Mouse (Mus musculus) liver, embryonic 13.5 days (tissue): ENCODE measurements around the gene Phf23. TPM values are rescaled to one million over a fixed set of nuclear protein-coding genes. Genes with fewer than 3 reads are reported as not detected.

ENCODE experiments used
- ATAC-seq: fragments of 200-750 bp; cut with Nextera tagmentation; 2 replicates; pipeline ENCODE4 v1.8.0; 2017; ENCODE audit warnings: low read depth, mild to moderate bottlenecking, moderate number of reproducible peaks, moderate library complexity
- DNase-seq: peaks from one replicate; pipeline ENCODE4 v3.0.0; 2022
- H3K27ac ChIP-seq: fragments of 300-500 bp; sonication (generic); 2 replicates; pipeline ENCODE4 v1.5.1; 2015; ENCODE audit warnings: moderate library complexity, mild to moderate bottlenecking, inconsistent platforms
- H3K27me3 ChIP-seq: fragments of 300-500 bp; sonication (generic); 2 replicates; pipeline ENCODE4 v1.6.1; 2015; ENCODE audit warnings: mild to moderate bottlenecking, inconsistent platforms
- H3K36me3 ChIP-seq: fragments of 300-500 bp; sonication (generic); 2 replicates; pipeline ENCODE4 v1.6.1; 2015; ENCODE audit warnings: mild to moderate bottlenecking, inconsistent platforms
- H3K4me1 ChIP-seq: fragments of 300-500 bp; sonication (generic); replicated peaks from 2 replicates; pipeline ENCODE4 v1.6.1; 2015; ENCODE audit warnings: inconsistent platforms
- H3K4me2 ChIP-seq: fragments of 300-500 bp; sonication (generic); 2 replicates; pipeline ENCODE4 v1.6.1; 2015; ENCODE audit warnings: inconsistent platforms, mild to moderate bottlenecking, moderate library complexity
- H3K4me3 ChIP-seq: fragments of 300-500 bp; sonication (generic); replicated peaks from 2 replicates; pipeline ENCODE4 v1.5.1; 2015; ENCODE audit warnings: mild to moderate bottlenecking, inconsistent platforms
- H3K9ac ChIP-seq: fragments of 300-500 bp; sonication (generic); 2 replicates; pipeline ENCODE4 v1.6.1; 2015; ENCODE audit warnings: mild to moderate bottlenecking, inconsistent platforms
- H3K9me3 ChIP-seq: fragments of 300-500 bp; sonication (generic); replicated peaks from 2 replicates; pipeline ENCODE4 v1.6.1; 2016; ENCODE audit warnings: inconsistent platforms
- WGBS: fragments of 180-500 bp; shearing (Covaris S2); methylation state at CpG from one replicate; pipeline ENCODE4 v1.1.7; 2015; ENCODE audit not compliant: insufficient replicate concordance; 5-methylcytosine and 5-hydroxymethylcytosine counted together
- polyA plus RNA-seq: library from polyadenylated mRNA; unstranded; fragments of >200 nt; fragmentation: Nextera tagmentation; extraction: Ambion mirVana; gene quantifications from 2 replicates; pipeline ENCODE4 v1.2.1, GENCODE M21; 2015

Phf23 gene
- polyA plus RNA-seq, 1 experiment from 2014 or later, result 29.8 TPM

- Histone ChIP-seq H3K9ac (no peak overlapping the region), H3K4me2 (no peak overlapping the region), H3K27ac (no peak overlapping the region), H3K9me3 (no peaks in the 10 kb centered on the region), H3K4me1 (peaks cover 70% of the 10 kb centered on the region), H3K36me3 (peaks cover 14% of the 10 kb centered on the region), H3K4me3 (no peak overlapping the region), H3K27me3 (peaks cover 3% of the 10 kb centered on the region)
- ATAC-seq (no peak), DNase-seq (no peak)
- 54% methylated on average over 7 of the region's 7 CpGs for WGBS
These were observed 21.7 kb downstream of the Phf23 start for GRCm38 (mm10) chr11:70017199-70017767.

GRCm38 (mm10) chr11:70018131-70018990, 22.8 kb downstream of the Phf23 start:
- WGBS, result 4% methylated on average over 25 of the region's 25 CpGs
- H3K4me1 ChIP-seq, result peaks cover 74% of the 10 kb centered on the region
- ATAC-seq, result no peak

GRCm38 (mm10) chr11:70019495-70020021, 24.0 kb downstream of the Phf23 start:
- Histone ChIP-seq H3K4me1 (peaks cover 72% of the 10 kb centered on the region), H3K27ac (peak overlapping the region; percentile 47), H3K36me3 (no peaks in the 10 kb centered on the region), H3K9ac (0 out of 2 replicates have a peak overlapping the region, but pooled peaks have one; percentile 13), H3K27me3 (peaks cover 26% of the 10 kb centered on the region), H3K4me3 (0 out of 2 replicates have a peak overlapping the region, but pooled peaks have one; percentile 51), H3K4me2 (peak overlapping the region; percentile 80), H3K9me3 (no peaks in the 10 kb centered on the region)
- 22% methylated on average over 2 of the region's 2 CpGs for WGBS
- no peak for ATAC-seq
- DNase-seq, result no peak

More at GRCm38 (mm10) chr11:70018131-70018990, 22.8 kb downstream of the Phf23 start:
- Histone ChIP-seq H3K4me3 (peak overlapping the region; percentile 51), H3K36me3 (peaks cover 3% of the 10 kb centered on the region), H3K9me3 (no peaks in the 10 kb centered on the region), H3K27me3 (peaks cover 14% of the 10 kb centered on the region), H3K9ac (peak overlapping the region; percentile 65), H3K27ac (no peak overlapping the region; the same call in 1 of the 2 replicates), H3K4me2 (peak overlapping the region; percentile 80)
- DNase-seq, result no peak

GRCm38 (mm10) chr11:70020022-70020631, 24.6 kb downstream of the Phf23 start:
- DNase-seq (no peak), ATAC-seq (no peak)
- H3K4me3 ChIP-seq, result peak overlapping the region; percentile 64; the same call in 1 of the 2 replicates
- no peaks in the 10 kb centered on the region for H3K9me3 ChIP-seq
- peak overlapping the region; percentile 65 for H3K27ac ChIP-seq
- H3K9ac ChIP-seq, result no peak overlapping the region
- peak overlapping the region; percentile 80 for H3K4me2 ChIP-seq
- H3K36me3 ChIP-seq, result no peaks in the 10 kb centered on the region
- peaks cover 32% of the 10 kb centered on the region for H3K27me3 ChIP-seq
- H3K4me1 ChIP-seq, result peaks cover 66% of the 10 kb centered on the region
- 20% methylated on average over 8 of the region's 8 CpGs for WGBS

- Histone ChIP-seq H3K27ac (peak overlapping the region; percentile 65), H3K36me3 (no peaks in the 10 kb centered on the region), H3K4me3 (peak overlapping the region; percentile 64), H3K27me3 (peaks cover 38% of the 10 kb centered on the region), H3K4me1 (peaks cover 62% of the 10 kb centered on the region), H3K9me3 (no peaks in the 10 kb centered on the region), H3K4me2 (peak overlapping the region; percentile 80), H3K9ac (peak overlapping the region; percentile 56)
- DNase-seq, result peak; percentile 63
- WGBS, result 0% methylated on average over 8 of the region's 8 CpGs
- peak; percentile 84 for ATAC-seq
These were observed 25.2 kb downstream of the Phf23 start for GRCm38 (mm10) chr11:70020731-70021263.

- Histone ChIP-seq H3K9me3 (no peaks in the 10 kb centered on the region), H3K27me3 (peaks cover 45% of the 10 kb centered on the region), H3K27ac (peak overlapping the region; percentile 65), H3K4me2 (peak overlapping the region; percentile 80), H3K36me3 (no peaks in the 10 kb centered on the region), H3K4me1 (peaks cover 66% of the 10 kb centered on the region), H3K9ac (peak overlapping the region; percentile 56), H3K4me3 (peak overlapping the region; percentile 64)
- WGBS, result 4% methylated on average over 40 of the region's 40 CpGs
- ATAC-seq, result peak; percentile 75
- DNase-seq, result peak; percentile 96
These were observed 25.9 kb downstream of the Phf23 start for GRCm38 (mm10) chr11:70021264-70022132.

- Histone ChIP-seq H3K27me3 (peaks cover 58% of the 10 kb centered on the region), H3K9me3 (no peaks in the 10 kb centered on the region), H3K36me3 (no peaks in the 10 kb centered on the region), H3K27ac (no peak overlapping the region), H3K4me1 (peaks cover 70% of the 10 kb centered on the region), H3K9ac (no peak overlapping the region), H3K4me3 (peak overlapping the region; percentile 14), H3K4me2 (peak overlapping the region; percentile 45)
- WGBS, result 8% methylated on average over 26 of the region's 29 CpGs
- ATAC-seq, result no peak
- DNase-seq, result no peak
These were observed 28.0 kb downstream of the Phf23 start for GRCm38 (mm10) chr11:70023481-70024150.

- ATAC-seq (no peak), DNase-seq (no peak)
- Histone ChIP-seq H3K9me3 (no peaks in the 10 kb centered on the region), H3K27me3 (peaks cover 59% of the 10 kb centered on the region), H3K27ac (no peak overlapping the region), H3K9ac (no peak overlapping the region), H3K4me3 (peak overlapping the region; percentile 14), H3K4me2 (peak overlapping the region; percentile 45), H3K36me3 (no peaks in the 10 kb centered on the region), H3K4me1 (peaks cover 70% of the 10 kb centered on the region)
- WGBS, result 21% methylated on average over 6 of the region's 6 CpGs
These were observed 28.6 kb downstream of the Phf23 start for GRCm38 (mm10) chr11:70024151-70024514.

- DNase-seq (no peak), ATAC-seq (peak; percentile 57)
- Histone ChIP-seq H3K27me3 (peaks cover 59% of the 10 kb centered on the region), H3K4me1 (peaks cover 55% of the 10 kb centered on the region), H3K9ac (no peak overlapping the region), H3K4me3 (no peak overlapping the region; the same call in 1 of the 2 replicates), H3K9me3 (no peaks in the 10 kb centered on the region), H3K36me3 (peaks cover 4% of the 10 kb centered on the region; the same call in 1 of the 2 replicates), H3K27ac (no peak overlapping the region), H3K4me2 (peak overlapping the region; percentile 40)
- WGBS, result 24% methylated on average over 19 of the region's 19 CpGs
These were observed 31.1 kb downstream of the Phf23 start for GRCm38 (mm10) chr11:70026689-70027088.

GRCm38 (mm10) chr11:70027397-70027796, 31.8 kb downstream of the Phf23 start:
- peaks cover 4% of the 10 kb centered on the region; the same call in 1 of the 2 replicates for H3K36me3 ChIP-seq
- H3K27me3 ChIP-seq, result peaks cover 55% of the 10 kb centered on the region
- no peak overlapping the region for H3K4me3 ChIP-seq
- H3K27ac ChIP-seq, result no peak overlapping the region; the same call in 1 of the 2 replicates
- no peaks in the 10 kb centered on the region for H3K9me3 ChIP-seq
- no peak for ATAC-seq
- 65% methylated on average over 9 of the region's 9 CpGs for WGBS
- peak overlapping the region; percentile 40 for H3K4me2 ChIP-seq
- no peak overlapping the region for H3K9ac ChIP-seq
- peaks cover 54% of the 10 kb centered on the region for H3K4me1 ChIP-seq
- DNase-seq, result no peak
